Mouse (Mus musculus) CH12.LX (cell line): ENCODE data around the gene Arid5b. TPM values are rescaled to one million over a fixed set of nuclear protein-coding genes. Genes with fewer than 3 reads are reported as not detected.

Experiments
- DNase-seq: peaks from one replicate; pipeline ENCODE4 v3.0.0-alpha.2; 2013; ENCODE audit errors: extremely low read depth
- H3K27ac ChIP-seq: 2 replicates; pipeline ENCODE4 v1.5.1; 2012; ENCODE audit warnings: low read depth, mild to moderate bottlenecking, control low read depth, moderate library complexity; ENCODE audit not compliant: insufficient read depth
- H3K27me3 ChIP-seq: replicated peaks from 2 replicates; pipeline ENCODE3; 2012; ENCODE audit warnings: inconsistent platforms
- H3K36me3 ChIP-seq, 2 experiments: replicated peaks in 1 of 2; 2 replicates each; pipeline versions ENCODE3 to v1.6.1; 2012; ENCODE audit warnings: inconsistent platforms in 1 of 2, low read length in 1 of 2, mild to moderate bottlenecking in 1 of 2, mixed read lengths in 1 of 2, moderate library complexity in 1 of 2; ENCODE audit not compliant: control insufficient read depth in 1 of 2, insufficient read depth in 1 of 2
- H3K4me1 ChIP-seq, 2 experiments: 2 replicates each; pipeline ENCODE4 v1.6.1; 2012; ENCODE audit warnings: inconsistent platforms in 1 of 2, moderate library complexity in 1 of 2; ENCODE audit not compliant: insufficient read depth in 2 of 2, control insufficient read depth in 1 of 2
- H3K4me2 ChIP-seq: 2 replicates; pipeline ENCODE4 v1.6.1; 2012; ENCODE audit warnings: low read depth, mild to moderate bottlenecking, control low read depth; ENCODE audit not compliant: poor library complexity, insufficient read depth, severe bottlenecking
- H3K4me3 ChIP-seq, 3 experiments: fragments of 150-350 bp in 1 of 3; sonication (generic) in 1 of 3; replicated peaks in 1 of 3; 2 replicates each; pipeline versions ENCODE3 to v1.5.1; 2011 to 2012; ENCODE audit warnings: low read depth in 2 of 3, low read length in 2 of 3, mild to moderate bottlenecking in 2 of 3, moderate library complexity in 2 of 3, control low read depth in 1 of 3, improper control_type of control experiment in 1 of 3, inconsistent platforms in 1 of 3, mixed read lengths in 1 of 3; ENCODE audit not compliant: poor library complexity in 1 of 3
- H3K79me2 ChIP-seq: replicated peaks from 2 replicates; pipeline ENCODE4 v1.6.1; 2012; ENCODE audit warnings: mild to moderate bottlenecking, moderate library complexity; ENCODE audit not compliant: control insufficient read depth, poor library complexity, insufficient read depth, severe bottlenecking; ENCODE audit errors: extremely low read depth
- H3K9ac ChIP-seq: 2 replicates; pipeline ENCODE4 v1.6.1; 2012; ENCODE audit warnings: low read depth, mild to moderate bottlenecking, control low read depth, moderate library complexity; ENCODE audit not compliant: insufficient read depth
- H3K9me3 ChIP-seq: replicated peaks from 2 replicates; pipeline ENCODE3; 2012; ENCODE audit warnings: low read length, inconsistent platforms, mixed read lengths
- E2F4 ChIP-seq: IDR thresholded peaks from 2 replicates; pipeline ENCODE4 v1.6.1; 2011; ENCODE audit warnings: low read depth, low read length, improper control_type of control experiment; ENCODE audit not compliant: insufficient replicate concordance
- ELF1 ChIP-seq: IDR thresholded peaks from 2 replicates; pipeline ENCODE4 v1.6.1; 2014; ENCODE audit warnings: low read depth, mild to moderate bottlenecking, inconsistent platforms, low read length, improper control_type of control experiment
- HCFC1 ChIP-seq: IDR thresholded peaks from 2 replicates; pipeline ENCODE4 v1.6.1; 2012; ENCODE audit warnings: low read depth, mild to moderate bottlenecking, inconsistent platforms, low read length, improper control_type of control experiment
- JUN ChIP-seq: IDR thresholded peaks from 2 replicates; pipeline ENCODE4 v1.6.1; 2011; ENCODE audit warnings: low read depth, mild to moderate bottlenecking, low read length, improper control_type of control experiment, moderate library complexity; ENCODE audit not compliant: insufficient read depth
- MAFK ChIP-seq: IDR thresholded peaks from 2 replicates; pipeline ENCODE4 v1.6.1; 2011; ENCODE audit warnings: low read length, improper control_type of control experiment; ENCODE audit not compliant: insufficient replicate concordance
- MAX ChIP-seq: IDR thresholded peaks from 2 replicates; pipeline ENCODE4 v1.6.1; 2011; ENCODE audit warnings: low read length, improper control_type of control experiment
- MAZ ChIP-seq: IDR thresholded peaks from 2 replicates; pipeline ENCODE4 v1.6.1; 2012; ENCODE audit warnings: low read depth, mild to moderate bottlenecking, inconsistent platforms, low read length, improper control_type of control experiment, moderate library complexity
- MEF2A ChIP-seq: IDR thresholded peaks from 2 replicates; pipeline ENCODE4 v1.6.1; 2014; ENCODE audit warnings: low read depth, mild to moderate bottlenecking, inconsistent platforms, low read length, improper control_type of control experiment, borderline replicate concordance
- NRF1 ChIP-seq: IDR thresholded peaks from 2 replicates; pipeline ENCODE4 v1.6.1; 2014; ENCODE audit warnings: low read depth, mild to moderate bottlenecking, inconsistent platforms, low read length, improper control_type of control experiment, moderate library complexity
- PAX5 ChIP-seq: IDR thresholded peaks from 2 replicates; pipeline ENCODE4 v1.6.1; 2012; ENCODE audit warnings: low read length, inconsistent platforms, mixed read lengths
- POLR2A ChIP-seq: IDR thresholded peaks from 2 replicates; pipeline ENCODE4 v1.6.1; 2011; ENCODE audit warnings: low read depth, mild to moderate bottlenecking, improper control_type of control experiment, low read length
- POLR2AphosphoS2 ChIP-seq: IDR thresholded peaks from 2 replicates; pipeline ENCODE4 v1.6.1; 2011; ENCODE audit warnings: low read depth, low read length, improper control_type of control experiment
- RAD21 ChIP-seq: IDR thresholded peaks from 2 replicates; pipeline ENCODE4 v1.6.1; 2011; ENCODE audit warnings: low read depth, mild to moderate bottlenecking, low read length, improper control_type of control experiment, moderate library complexity
- RCOR1 ChIP-seq: conservative IDR thresholded peaks from 2 replicates; pipeline ENCODE4 v1.6.1; 2012; ENCODE audit warnings: low read depth, mild to moderate bottlenecking, inconsistent platforms, low read length, improper control_type of control experiment
- SIN3A ChIP-seq: IDR thresholded peaks from 2 replicates; pipeline ENCODE4 v1.6.1; 2012; ENCODE audit warnings: low read length, improper control_type of control experiment, inconsistent platforms
- USF2 ChIP-seq: conservative IDR thresholded peaks from 2 replicates; pipeline ENCODE4 v1.6.1; 2011; ENCODE audit warnings: low read depth, low read length, improper control_type of control experiment
- ZC3H11A ChIP-seq: IDR thresholded peaks from 2 replicates; pipeline ENCODE4 v1.6.1; 2012; ENCODE audit warnings: low read depth, mild to moderate bottlenecking, inconsistent platforms, low read length, improper control_type of control experiment
- ZKSCAN1 ChIP-seq: IDR thresholded peaks from 2 replicates; pipeline ENCODE4 v1.6.1; 2012; ENCODE audit warnings: low read depth, inconsistent platforms, low read length, improper control_type of control experiment, borderline replicate concordance
- ZNF384 ChIP-seq: IDR thresholded peaks from 2 replicates; pipeline ENCODE4 v1.6.1; 2012; ENCODE audit warnings: low read depth, low read length, improper control_type of control experiment, inconsistent platforms
- dilution Hi-C: fragments of 300-500 bp; cut with MboI; formaldehyde crosslinking; loops from 2 replicates; pipeline ENCODE4 v1.14.3; 2020; ENCODE audit warnings: low sequenced_read_pairs; ENCODE audit not compliant: extremely low pct_unique_long_range_greater_than_20kb, extremely low pct_ligation_motif_present
- in situ Hi-C: fragments of 300-500 bp; cut with MboI; formaldehyde crosslinking; loops from 3 replicates; pipeline ENCODE4 v1.14.3; 2019; ENCODE audit warnings: low sequenced_read_pairs, low pct_ligation_motif_present, low pct_unique_long_range_greater_than_20kb, mixed read lengths
- polyA plus RNA-seq: library from polyadenylated mRNA; unstranded; fragments of >175 nt; gene quantifications from 2 replicates; pipeline ENCODE4 v1.2.1, GENCODE M21; 2012; ENCODE audit warnings: low read depth; ENCODE audit not compliant: insufficient read length
- total RNA-seq, 2 experiments: library from RNA; depleted of rRNA; stranded (reverse); fragments of 300-350 nt in 1 of 2; fragments of >200 nt in 1 of 2; gene quantifications; 2 replicates each; pipeline ENCODE4 v1.2.3; 2012 to 2014

Arid5b gene
- total and polyA plus RNA-seq, 3 experiments: 1.1 to 2.6 (median 1.8) TPM

DNA sequence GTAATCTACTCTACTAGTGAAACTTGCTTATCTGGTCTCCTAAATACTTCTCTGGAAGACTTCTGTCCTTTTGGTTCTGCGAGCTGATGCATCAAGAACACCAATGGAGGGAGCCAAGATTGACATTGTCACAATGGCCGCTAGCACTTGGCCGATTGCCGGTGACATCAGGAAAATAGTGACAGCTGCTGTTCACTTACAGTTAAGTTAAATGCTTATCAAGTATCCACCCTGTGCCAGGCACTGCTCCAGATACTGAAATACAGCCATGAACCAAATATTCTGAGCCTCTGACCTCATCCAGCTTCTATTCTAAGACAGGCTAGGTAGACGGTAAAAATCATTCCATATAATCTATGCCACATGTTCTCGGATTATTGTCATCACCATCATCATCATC is 176.0 kb downstream of the Arid5b start:
- in situ Hi-C loops (no loop called here), dilution Hi-C loops (no loop called here)
- Histone ChIP-seq H3K27me3 (no peaks in the 10 kb centered on the region), H3K27ac (no peak overlapping the region), H3K36me3 (peaks cover 5 to 28% of the 10 kb centered on the region in 2 experiments), H3K79me2 (no peaks in the 10 kb centered on the region), H3K9me3 (no peaks in the 10 kb centered on the region), H3K4me1 (peaks cover 2 to 20% of the 10 kb centered on the region in 2 experiments; a peak in 3 of 4 replicates), H3K4me3 (no peak overlapping the region), H3K4me2 (no peak overlapping the region), H3K9ac (no peak overlapping the region)
- no peak for DNase-seq
- no peak for TF ChIP-seq JUN
- TF ChIP-seq HCFC1: no peak
- TF ChIP-seq NRF1: no peak
- no peak for TF ChIP-seq ZKSCAN1
- TF ChIP-seq USF2: no peak
- no peak for TF ChIP-seq MAFK
- no peak for TF ChIP-seq E2F4
- TF ChIP-seq RCOR1: no peak
- TF ChIP-seq ZNF384: no peak
- no peak for TF ChIP-seq MEF2A
- no peak for TF ChIP-seq MAX
- no peak for TF ChIP-seq RAD21
- TF ChIP-seq ZC3H11A: no peak
- no peak for TF ChIP-seq ELF1
- no peak for TF ChIP-seq POLR2A
- TF ChIP-seq POLR2AphosphoS2: no peak
- TF ChIP-seq SIN3A: no peak

- in situ Hi-C loops (no loop called here), dilution Hi-C loops (no loop called here)
- H3K4me3 ChIP-seq: no peak overlapping the region
- H3K4me1 ChIP-seq: peaks cover 2 to 20% of the 10 kb centered on the region in 2 experiments; a peak in 3 of 4 replicates
- H3K4me2 ChIP-seq: no peak overlapping the region
- no peak overlapping the region for H3K27ac ChIP-seq
- no peaks in the 10 kb centered on the region for H3K9me3 ChIP-seq
- H3K27me3 ChIP-seq: no peaks in the 10 kb centered on the region
- TF ChIP-seq MAZ (no peak), ELF1 (no peak), PAX5 (no peak)
- H3K36me3 ChIP-seq: peaks cover 18 to 40% of the 10 kb centered on the region in 2 experiments
- no peak overlapping the region for H3K9ac ChIP-seq
- H3K79me2 ChIP-seq: no peaks in the 10 kb centered on the region
- DNase-seq: no peak
These were observed 177.3 kb downstream of the Arid5b start for GRCm38 (mm10) chr10:68101251-68101650.
